14 mouse cellular contexts compared by ENCODE assay signal in genomic region chr6:87839797-87840341, GRCm38 (mm10). TPM values are rescaled to one million over a fixed set of nuclear protein-coding genes. Genes with fewer than 3 reads are reported as not detected.
DNase-seq lines count a peak whose midpoint lies in the region; ATAC-seq and TF ChIP-seq lines count a peak whose summit lies in the region.
"Had no signal": no experiment of that assay in that cellular context is flagged by ENCODE, and none has a peak within 500 bp of the region (broad histone marks: within the 10 kb centered on the region; RNA-seq: fewer than 3 reads in every experiment).

No protein-coding gene starts in this region.

- H3K4me1 ChIP-seq in CH12.LX (ENCODE audit: control insufficient read depth in 1 of 2, insufficient read depth in 2 of 2): peaks cover 4 to 49% of the 10 kb centered on the region in 2 experiments; a peak in 3 of 4 replicates
- 0 out of 2 replicates have a peak, but pooled peaks cover 4% of the 10 kb centered on the region for H3K4me1 ChIP-seq in limb, embryonic 14.5 days (ENCODE audit: control insufficient read depth, insufficient read depth, low read length)

- H3K9me3 ChIP-seq in CH12.LX (replicated peaks; ENCODE audit: low read length): no peaks in the 10 kb centered on the region
- no peaks in the 10 kb centered on the region for H3K9me3 ChIP-seq in limb, embryonic 14.5 days (ENCODE audit: control insufficient read depth, low read length)

- TF ChIP-seq RAD21 in CH12.LX (IDR thresholded peaks at IDR 0.05; ENCODE audit: low read depth, low read length): no peak

- DNase-seq in gastrocnemius, adult 18-20 months (ENCODE audit: low spot score): peak; percentile 14
- DNase-seq in gastrocnemius, postnatal 14 days: no peak
- DNase-seq in layer of hippocampus, adult 2 months (ENCODE audit: low spot score in 2 of 2): no peak
- DNase-seq in layer of hippocampus, adult 11-12 months (ENCODE audit: low spot score): no peak
- peak; percentile 29 for DNase-seq in CH12.LX (ENCODE audit: extremely low read depth)
- no peak for DNase-seq in limb, embryonic 14.5 days (ENCODE audit: low spot score)
- DNase-seq in right cerebral cortex, adult 2 months (ENCODE audit: low spot score in 2 of 2): no peak
- DNase-seq: cerebellum, adult 11 months; layer of hippocampus, adult 9-11 months; midbrain, embryonic 14.5 days; retina, postnatal 1 day; thymus, adult 2 months had no signal

- in situ Hi-C loops in CH12.LX (cut with MboI; ENCODE audit: low pct_ligation_motif_present, low pct_unique_long_range_greater_than_20kb, low sequenced_read_pairs): no loop called here

- no peak overlapping the region for H3K4me3 ChIP-seq in layer of hippocampus, adult 2 months
- H3K4me3 ChIP-seq in CH12.LX (replicated peaks in 1 of 3; ENCODE audit: low read depth in 2 of 3, low read length in 2 of 3, poor library complexity in 1 of 3): peak overlapping the region in 1 of 3 experiments; percentile 21
- 0 out of 2 replicates have a peak overlapping the region, but pooled peaks have one; percentile 67 for H3K4me3 ChIP-seq in limb, embryonic 14.5 days (replicated peaks; ENCODE audit: low read length)

- TF ChIP-seq POLR2A in CH12.LX (IDR thresholded peaks at IDR 0.05; ENCODE audit: low read depth, low read length): no peak; the same call in 1 of the 2 replicates
- no peak for TF ChIP-seq POLR2A in limb, embryonic 14.5 days (IDR thresholded peaks at IDR 0.05; ENCODE audit: borderline replicate concordance, extremely low read depth, insufficient read depth, insufficient read length)

- peak overlapping the region; percentile 34 for H3K9ac ChIP-seq in CH12.LX (ENCODE audit: insufficient read depth, low read depth)
- H3K9ac ChIP-seq in limb, embryonic 14.5 days (ENCODE audit: low read depth, low read length, severe bottlenecking): no peak overlapping the region

- H3K36me3 ChIP-seq in CH12.LX (replicated peaks in 1 of 2; ENCODE audit: control insufficient read depth in 1 of 2, insufficient read depth in 1 of 2, low read length in 1 of 2): peaks cover 30 to 58% of the 10 kb centered on the region in 2 experiments
- peaks cover 44% of the 10 kb centered on the region for H3K36me3 ChIP-seq in limb, embryonic 14.5 days (ENCODE audit: control insufficient read depth, insufficient read depth, low read length)

- peaks cover 39% of the 10 kb centered on the region for H3K79me2 ChIP-seq in CH12.LX (replicated peaks; ENCODE audit: control insufficient read depth, extremely low read depth, insufficient read depth, poor library complexity, severe bottlenecking)

- H3K4me2 ChIP-seq in CH12.LX (ENCODE audit: insufficient read depth, low read depth, poor library complexity, severe bottlenecking): peak overlapping the region; percentile 57
- H3K4me2 ChIP-seq in limb, embryonic 14.5 days (replicated peaks; ENCODE audit: low read depth, low read length, severe bottlenecking): no peak overlapping the region

- H3K27me3 ChIP-seq in CH12.LX (replicated peaks): no peaks in the 10 kb centered on the region
- no peaks in the 10 kb centered on the region for H3K27me3 ChIP-seq in limb, embryonic 14.5 days (ENCODE audit: control insufficient read depth, insufficient read depth, low read length)

- intact Hi-C loops in gastrocnemius, postnatal 14 days (cut with DNase I; ENCODE audit: low total_unique reads): no loop called here

- H3K27ac ChIP-seq in layer of hippocampus, adult 2 months: peak overlapping the region; percentile 98; the same call in 1 of the 2 replicates
- H3K27ac ChIP-seq in CH12.LX (ENCODE audit: insufficient read depth, low read depth): peak overlapping the region; percentile 45
- H3K27ac ChIP-seq in limb, embryonic 14.5 days (replicated peaks; ENCODE audit: low read depth, low read length): no peak overlapping the region

- 57% methylated on average over 11 of the region's 11 CpGs for WGBS in limb, embryonic 14.5 days

- dilution Hi-C loops in CH12.LX (cut with MboI; ENCODE audit: extremely low pct_ligation_motif_present, extremely low pct_unique_long_range_greater_than_20kb, low sequenced_read_pairs): no loop called here

- no peak for TF ChIP-seq CTCF in layer of hippocampus, adult 2 months (conservative IDR thresholded peaks at IDR 0.05)
- no peak for TF ChIP-seq CTCF in CH12.LX (conservative IDR thresholded peaks at IDR 0.05 in 1 of 2, IDR thresholded peaks at IDR 0.05 in 1 of 2; ENCODE audit: low read depth in 2 of 2, low read length in 2 of 2)

- no peak for TF ChIP-seq EP300 in CH12.LX (IDR thresholded peaks at IDR 0.05; ENCODE audit: low read length)

- ATAC-seq in limb, embryonic 14.5 days (ENCODE audit: low FRiP score, low read depth): no peak
- no peak for ATAC-seq in inflammation-experienced regulatory T-cells, adult 6 months
- ATAC-seq: CD4-positive, CD25-positive, alpha-beta regulatory T cell, adult 4 months had no signal

TF ChIP-seq in CH12.LX, 34 proteins besides CTCF, POLR2A, EP300 and RAD21:
- no peak for TF ChIP-seq MAX (IDR thresholded peaks at IDR 0.05; ENCODE audit: low read length)
- no peak for TF ChIP-seq MAFK (IDR thresholded peaks at IDR 0.05; ENCODE audit: insufficient replicate concordance, low read length)
- no peak for TF ChIP-seq POLR2AphosphoS2 (IDR thresholded peaks at IDR 0.05; ENCODE audit: low read depth, low read length)
TF ChIP-seq in CH12.LX: peak in this region for 0.

RNA-seq across cellular contexts. Expression of gene Isy1, which starts 1.3 kb away (rescaled TPM):
- 10 to 100 TPM; 19.5 to 22.6 TPM for total RNA-seq in gastrocnemius, adult 18-20 months (2021)
- 10 to 100 TPM; 18.2 to 18.6 TPM for total RNA-seq in gastrocnemius, postnatal 14 days (2021)
- 10 to 100 TPM; 25.1 to 29.3 TPM for total RNA-seq in layer of hippocampus, adult 2 months (2021)
- 43.8 and 67.7 TPM in 2 replicates for total RNA-seq in CH12.LX (2012; rRNA removed)
- 77.4 and 84.2 TPM in 2 replicates for total RNA-seq in CH12.LX (2014; rRNA removed)
- 140 and 204 TPM in 2 replicates for polyA plus RNA-seq in CH12.LX (2012; ENCODE audit: insufficient read length, low read depth)
- polyA plus RNA-seq in limb, embryonic 14.5 days (2012; rRNA removed): 39.2 and 51.5 TPM in 2 replicates
- polyA plus RNA-seq in limb, embryonic 14.5 days (2014; fragmentation: Nextera tagmentation; extraction: Ambion mirVana): 39.1 and 41.8 TPM in 2 replicates
- polyA plus RNA-seq in inflammation-experienced regulatory T-cells, adult 6 months (2017; shearing (Covaris generic)): 100 to 1,000 TPM in 1 of 3 experiments, 10 to 100 TPM in 2; 84.1 to 102 (median 98.9) TPM

RNA-seq across cellular contexts. Expression of gene Gm45140, which starts 4.3 kb away (rescaled TPM):
- total RNA-seq in gastrocnemius, adult 18-20 months (2021): under 1 TPM in 1 of 2 experiments, not detected in 1; 0.59 TPM
- total RNA-seq in gastrocnemius, postnatal 14 days (2021): 1 to 10 TPM in 1 of 2 experiments, under 1 TPM in 1; 0.89 to 1.5 TPM
- total RNA-seq in layer of hippocampus, adult 2 months (2021): 1 to 10 TPM; 3.7 to 4.4 TPM
- total RNA-seq in CH12.LX (2012; rRNA removed): 13.0 and 15.7 TPM in 2 replicates
- 4.3 and 5.5 TPM in 2 replicates for total RNA-seq in CH12.LX (2014; rRNA removed)
- polyA plus RNA-seq in CH12.LX (2012; ENCODE audit: insufficient read length, low read depth): 25.7 and 37.6 TPM in 2 replicates
- 4.5 and 9.1 TPM in 2 replicates for polyA plus RNA-seq in limb, embryonic 14.5 days (2012; rRNA removed)
- polyA plus RNA-seq in limb, embryonic 14.5 days (2014; fragmentation: Nextera tagmentation; extraction: Ambion mirVana): 2.7 and 4.3 TPM in 2 replicates
- 1 to 10 TPM; 3.6 to 6.6 (median 4.6) TPM for polyA plus RNA-seq in inflammation-experienced regulatory T-cells, adult 6 months (2017; shearing (Covaris generic))

RNA-seq across cellular contexts. Expression of gene Cnbp, which starts 11.0 kb away (rescaled TPM):
- total RNA-seq in gastrocnemius, adult 18-20 months (2021): 100 to 1,000 TPM; 462 to 552 TPM
- 100 to 1,000 TPM; 452 to 474 TPM for total RNA-seq in gastrocnemius, postnatal 14 days (2021)
- total RNA-seq in layer of hippocampus, adult 2 months (2021): 100 to 1,000 TPM; 255 to 275 TPM
- total RNA-seq in CH12.LX (2012; rRNA removed) (558 and 652 TPM in 2 replicates), CH12.LX (2014; rRNA removed) (838 and 876 TPM in 2 replicates)
- polyA plus RNA-seq in CH12.LX (2012; ENCODE audit: insufficient read length, low read depth): 649 and 743 TPM in 2 replicates
- 437 and 460 TPM in 2 replicates for polyA plus RNA-seq in limb, embryonic 14.5 days (2012; rRNA removed)
- 1,093 and 1,108 TPM in 2 replicates for polyA plus RNA-seq in limb, embryonic 14.5 days (2014; fragmentation: Nextera tagmentation; extraction: Ambion mirVana)
- polyA plus RNA-seq in inflammation-experienced regulatory T-cells, adult 6 months (2017; shearing (Covaris generic)): 1,000 to 10,000 TPM in 2 of 3 experiments, 100 to 1,000 TPM in 1; 888 to 1,186 (median 1,089) TPM

RNA-seq across cellular contexts. Expression of gene Rab43, which starts 27.9 kb away (rescaled TPM):
- 1 to 10 TPM; 3.2 to 5.9 TPM for total RNA-seq in gastrocnemius, adult 18-20 months (2021)
- 10 to 100 TPM in 1 of 2 experiments, 1 to 10 TPM in 1; 7.9 to 13.2 TPM for total RNA-seq in gastrocnemius, postnatal 14 days (2021)
- 10 to 100 TPM; 10.7 to 15.5 TPM for total RNA-seq in layer of hippocampus, adult 2 months (2021)
- total RNA-seq in CH12.LX (2012; rRNA removed) (10.3 and 11.4 TPM in 2 replicates), CH12.LX (2014; rRNA removed) (2.8 and 4.3 TPM in 2 replicates)
- polyA plus RNA-seq in CH12.LX (2012; ENCODE audit: insufficient read length, low read depth): 16.1 and 23.4 TPM in 2 replicates
- polyA plus RNA-seq in limb, embryonic 14.5 days (2012; rRNA removed): 13.3 and 23.7 TPM in 2 replicates
- 14.3 and 15.1 TPM in 2 replicates for polyA plus RNA-seq in limb, embryonic 14.5 days (2014; fragmentation: Nextera tagmentation; extraction: Ambion mirVana)
- 10 to 100 TPM; 11.1 to 18.7 (median 15.7) TPM for polyA plus RNA-seq in inflammation-experienced regulatory T-cells, adult 6 months (2017; shearing (Covaris generic))

RNA-seq across cellular contexts. Expression of gene Copg1, which starts 47.7 kb away (rescaled TPM):
- total RNA-seq in gastrocnemius, adult 18-20 months (2021): 10 to 100 TPM; 27.9 to 28.9 TPM
- total RNA-seq in gastrocnemius, postnatal 14 days (2021): 10 to 100 TPM; 39.1 to 44.7 TPM
- 100 to 1,000 TPM; 258 to 266 TPM for total RNA-seq in layer of hippocampus, adult 2 months (2021)
- total RNA-seq in CH12.LX (2012; rRNA removed): 85.1 and 99.3 TPM in 2 replicates
- 75.6 and 78.3 TPM in 2 replicates for total RNA-seq in CH12.LX (2014; rRNA removed)
- polyA plus RNA-seq in CH12.LX (2012; ENCODE audit: insufficient read length, low read depth): 81.3 and 91.9 TPM in 2 replicates
- 135 and 137 TPM in 2 replicates for polyA plus RNA-seq in limb, embryonic 14.5 days (2012; rRNA removed)
- 177 and 186 TPM in 2 replicates for polyA plus RNA-seq in limb, embryonic 14.5 days (2014; fragmentation: Nextera tagmentation; extraction: Ambion mirVana)
- polyA plus RNA-seq in inflammation-experienced regulatory T-cells, adult 6 months (2017; shearing (Covaris generic)): 100 to 1,000 TPM in 1 of 3 experiments, 10 to 100 TPM in 2; 63.1 to 108 (median 84.1) TPM

Comparison
In these comparisons a context has a peak if more than half of its experiments do, and no peak if none do; other contexts are left out.
1. DNase-seq: peak in gastrocnemius, adult 18-20 months (single experiment) and CH12.LX (single experiment); none in gastrocnemius, postnatal 14 days (single experiment), layer of hippocampus, adult 2 months (0 of 2), layer of hippocampus, adult 11-12 months (single experiment), limb, embryonic 14.5 days (single experiment) and right cerebral cortex, adult 2 months (0 of 2).